Mouse (Mus musculus) MEL (cell line): ENCODE data around the gene Rhot2. TPM values are rescaled to one million over a fixed set of nuclear protein-coding genes. Genes with fewer than 3 reads are reported as not detected.
"Not testable (repeated sequence)": the region's sequence is repeated elsewhere in the genome, so short reads cannot be mapped to it uniquely, and the experiment has no call there.

Source experiments
- DNase-seq: peaks from one replicate; pipeline ENCODE4 v3.0.0; 2011; ENCODE audit warnings: low read depth, low spot score
- H3K27ac ChIP-seq: 2 replicates; pipeline ENCODE4 v1.5.1; 2012; ENCODE audit warnings: low read depth, mild to moderate bottlenecking, control low read depth, low read length, moderate library complexity; ENCODE audit not compliant: control insufficient read depth
- H3K27me3 ChIP-seq, 2 experiments: fragments of 150-350 bp in 1 of 2; sonication (generic) in 1 of 2; 2 replicates each; pipeline ENCODE4 v1.6.1; 2012; ENCODE audit warnings: low read length in 2 of 2, mild to moderate bottlenecking in 2 of 2, improper control_type of control experiment in 1 of 2, moderate library complexity in 1 of 2; ENCODE audit not compliant: insufficient read depth in 2 of 2, control insufficient read depth in 1 of 2
- H3K36me3 ChIP-seq, 2 experiments: 2 replicates each; pipeline ENCODE4 v1.6.1; 2012 to 2014; ENCODE audit warnings: low read length in 2 of 2, improper control_type of control experiment in 1 of 2, inconsistent platforms in 1 of 2, mild to moderate bottlenecking in 1 of 2; ENCODE audit not compliant: insufficient read depth in 2 of 2, control insufficient read depth in 1 of 2
- H3K4me1 ChIP-seq, 2 experiments: fragments of 150-350 bp in 1 of 2; sonication (generic) in 1 of 2; 2 replicates each; pipeline ENCODE4 v1.6.1; 2012; ENCODE audit warnings: low read length in 2 of 2, improper control_type of control experiment in 1 of 2, mild to moderate bottlenecking in 1 of 2; ENCODE audit not compliant: insufficient read depth in 2 of 2, control insufficient read depth in 1 of 2
- H3K4me3 ChIP-seq, 2 experiments: fragments of 150-350 bp in 1 of 2; sonication (generic) in 1 of 2; 2 replicates each; pipeline ENCODE4 v1.5.1; 2012; ENCODE audit warnings: low read depth in 2 of 2, low read length in 2 of 2, mild to moderate bottlenecking in 2 of 2, moderate library complexity in 2 of 2, control low read depth in 1 of 2, improper control_type of control experiment in 1 of 2; ENCODE audit not compliant: control insufficient read depth in 1 of 2, insufficient read depth in 1 of 2
- H3K79me2 ChIP-seq: 2 replicates; pipeline ENCODE4 v1.6.1; 2012; ENCODE audit warnings: mild to moderate bottlenecking, low read length, moderate library complexity; ENCODE audit not compliant: control insufficient read depth, poor library complexity, insufficient read depth
- H3K9ac ChIP-seq: 2 replicates; pipeline ENCODE4 v1.6.1; 2012; ENCODE audit warnings: low read depth, mild to moderate bottlenecking, control low read depth, low read length, moderate library complexity; ENCODE audit not compliant: control insufficient read depth, poor library complexity, severe bottlenecking
- H3K9me3 ChIP-seq: fragments of 150-350 bp; sonication (generic); replicated peaks from 2 replicates; pipeline ENCODE4 v1.6.1; 2012; ENCODE audit warnings: mild to moderate bottlenecking, low read length, improper control_type of control experiment, moderate library complexity; ENCODE audit not compliant: insufficient read depth
- CHD1 ChIP-seq: IDR thresholded peaks from 2 replicates; pipeline ENCODE4 v1.6.1; 2012; ENCODE audit warnings: low read depth, mild to moderate bottlenecking, inconsistent platforms, low read length, improper control_type of control experiment
- CTCF ChIP-seq, 3 experiments: IDR thresholded peaks in 2 of 3; conservative IDR thresholded peaks in 1 of 3; 2 replicates each; pipeline ENCODE4 v1.5.1; 2011 to 2012; ENCODE audit warnings: low read length in 3 of 3, low read depth in 2 of 3, mild to moderate bottlenecking in 2 of 3, improper control_type of control experiment in 1 of 3, inconsistent platforms in 1 of 3, mixed read lengths in 1 of 3, moderate library complexity in 1 of 3; ENCODE audit not compliant: control insufficient read depth in 1 of 3, insufficient read depth in 1 of 3, poor library complexity in 1 of 3, severe bottlenecking in 1 of 3
- ETS1 ChIP-seq: IDR thresholded peaks from 2 replicates; pipeline ENCODE4 v1.6.1; 2012; ENCODE audit warnings: low read depth, mild to moderate bottlenecking, inconsistent platforms, low read length, improper control_type of control experiment, moderate library complexity
- GABPA ChIP-seq: IDR thresholded peaks from 2 replicates; pipeline ENCODE4 v1.6.1; 2012; ENCODE audit warnings: low read depth, mild to moderate bottlenecking, inconsistent platforms, low read length, improper control_type of control experiment, moderate library complexity
- GATA1 ChIP-seq: IDR thresholded peaks from 2 replicates; pipeline ENCODE4 v1.6.1; 2011; ENCODE audit warnings: low read depth, low read length, improper control_type of control experiment
- HCFC1 ChIP-seq: IDR thresholded peaks from 2 replicates; pipeline ENCODE4 v1.6.1; 2012; ENCODE audit warnings: low read depth, mild to moderate bottlenecking, inconsistent platforms, low read length, improper control_type of control experiment, moderate library complexity
- KAT2A ChIP-seq: conservative IDR thresholded peaks from 2 replicates; pipeline ENCODE4 v1.6.1; 2012; ENCODE audit warnings: low read depth, low read length, improper control_type of control experiment, inconsistent platforms
- MEF2A ChIP-seq: IDR thresholded peaks from 2 replicates; pipeline ENCODE4 v1.6.1; 2014; ENCODE audit warnings: low read depth, mild to moderate bottlenecking, inconsistent platforms, low read length, improper control_type of control experiment; ENCODE audit not compliant: poor library complexity, insufficient replicate concordance, severe bottlenecking; ENCODE audit errors: extremely low read depth
- MXI1 ChIP-seq: IDR thresholded peaks from 2 replicates; pipeline ENCODE4 v1.6.1; 2011; ENCODE audit warnings: mild to moderate bottlenecking, low read depth, low read length, improper control_type of control experiment
- POLR2AphosphoS5 ChIP-seq: IDR thresholded peaks from 2 replicates; pipeline ENCODE4 v1.6.1; 2012; ENCODE audit warnings: low read depth, borderline replicate concordance, mild to moderate bottlenecking, inconsistent platforms, low read length, moderate library complexity, mixed read lengths
- TBP ChIP-seq: IDR thresholded peaks from 2 replicates; pipeline ENCODE4 v1.8.0; 2011; ENCODE audit warnings: low read depth, low read length, improper control_type of control experiment
- UBTF ChIP-seq: IDR thresholded peaks from 2 replicates; pipeline ENCODE4 v1.6.1; 2012; ENCODE audit warnings: low read depth, mild to moderate bottlenecking, inconsistent platforms, low read length, improper control_type of control experiment, moderate library complexity, borderline replicate concordance; ENCODE audit not compliant: insufficient read depth
- polyA plus RNA-seq, 2 experiments: library from polyadenylated mRNA; stranded (reverse) in 1 of 2; unstranded in 1 of 2; fragments of >175 nt in 1 of 2; fragments of >200 nt in 1 of 2; gene quantifications; 2 replicates each; pipeline versions ENCODE4 v1.2.1 to v1.2.4; 2012; ENCODE audit warnings: low replicate concordance in 2 of 2, low read depth in 1 of 2; ENCODE audit not compliant: insufficient read length in 2 of 2, insufficient read depth in 1 of 2, missing spikeins in 1 of 2
- total RNA-seq: library from RNA; depleted of rRNA; stranded (reverse); fragments of 300-350 nt; gene quantifications from 2 replicates; pipeline ENCODE4 v1.2.3, GENCODE M21; 2012

Gene Rhot2
- total and polyA plus RNA-seq, 3 experiments, result 29.1 to 54.5 TPM; not detected in 1

DNA sequence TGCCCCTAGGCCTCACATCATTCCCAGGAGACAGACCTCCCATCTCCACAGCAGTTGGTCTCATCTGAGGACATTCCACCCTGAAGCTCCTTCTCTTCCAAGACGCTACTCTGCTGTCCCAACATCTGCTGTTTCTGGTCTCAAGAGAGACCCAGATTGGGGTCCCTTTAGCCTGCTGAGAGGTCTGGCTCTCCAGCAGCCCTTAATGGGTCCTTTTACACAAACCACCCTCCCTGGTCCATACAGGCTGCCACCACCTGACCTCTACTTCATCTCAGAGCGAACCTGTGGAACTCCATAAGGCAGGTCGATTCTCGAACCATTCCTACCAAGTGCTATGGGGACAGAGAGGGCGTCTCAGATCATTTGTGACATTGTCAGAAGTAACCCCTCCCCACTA lies 36.6 kb downstream of the Rhot2 start (continued):
- TF ChIP-seq ETS1 (no peak), POLR2AphosphoS5 (no peak)
- TF ChIP-seq, all 39 proteins: peak for 0

DNA sequence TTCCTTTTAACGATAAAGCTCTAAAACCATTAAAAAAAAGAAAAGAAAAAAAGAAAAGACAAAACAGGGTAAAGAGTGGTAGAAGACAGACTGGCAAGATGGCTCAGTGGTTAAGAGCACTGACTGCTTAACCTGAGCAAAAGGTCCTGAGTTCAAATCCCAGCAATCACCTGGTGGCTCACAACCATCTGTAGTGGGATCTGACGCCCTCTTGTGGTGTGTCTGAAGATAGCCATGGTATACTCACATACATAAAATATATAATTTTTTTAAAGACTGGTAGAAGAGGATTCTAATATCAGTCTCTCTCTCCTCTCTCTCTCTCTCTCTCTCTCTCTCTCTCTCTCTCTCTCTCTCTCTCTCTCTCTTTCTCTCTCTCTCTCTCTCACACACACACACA lies 37.2 kb downstream of the Rhot2 start:
- not testable (repeated sequence) for H3K79me2 ChIP-seq, H3K9me3 ChIP-seq, H3K4me1 ChIP-seq, DNase-seq, H3K27ac ChIP-seq, H3K9ac ChIP-seq, H3K4me3 ChIP-seq, H3K36me3 ChIP-seq, H3K27me3 ChIP-seq
- peak in 1 of 3 experiments; percentile 20; a peak in 1 of 6 replicates for TF ChIP-seq CTCF (IDR thresholded peaks at IDR 0.05 in 2 of 3, conservative IDR thresholded peaks at IDR 0.05 in 1 of 3; ENCODE audit: control insufficient read depth in 1 of 3, insufficient read depth in 1 of 3, low read depth in 2 of 3, low read length in 3 of 3, poor library complexity in 1 of 3, severe bottlenecking in 1 of 3)
- peak; percentile 53; the same call in 1 of the 2 replicates for TF ChIP-seq TBP

DNA sequence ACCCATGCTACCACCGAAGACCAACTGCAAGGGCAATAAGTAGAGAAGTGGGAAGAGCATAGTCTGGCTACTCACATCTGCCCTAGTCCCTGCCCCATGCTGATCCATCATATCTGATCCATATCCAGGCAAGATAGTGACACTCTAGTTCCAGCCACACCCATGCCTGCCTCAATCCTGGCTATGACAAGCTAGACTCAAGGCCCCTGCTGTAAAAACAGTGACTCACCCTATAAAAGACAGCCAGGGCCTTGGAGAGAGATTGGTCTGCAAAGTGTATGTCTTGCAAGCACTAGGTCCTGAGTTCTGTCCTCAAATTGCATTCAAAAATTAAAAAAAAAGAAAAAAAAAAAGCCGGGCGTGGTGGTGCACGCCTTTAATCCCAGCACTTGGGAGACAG lies 38.1 kb downstream of the Rhot2 start:
- H3K79me2 ChIP-seq, result no peaks in the 10 kb centered on the region
- no peak for TF ChIP-seq MXI1
- no peak for TF ChIP-seq GABPA
- no peak for TF ChIP-seq UBTF
- TF ChIP-seq GATA1, result no peak
- TF ChIP-seq TBP, result no peak
- no peak for TF ChIP-seq MEF2A
- no peak for TF ChIP-seq POLR2AphosphoS5
- no peak for TF ChIP-seq KAT2A
- TF ChIP-seq CHD1, result no peak
- TF ChIP-seq HCFC1, result no peak
- H3K9ac ChIP-seq, result no peak overlapping the region
- no peak overlapping the region for H3K27ac ChIP-seq
- no peak overlapping the region for H3K4me3 ChIP-seq
- no peaks in the 10 kb centered on the region for H3K36me3 ChIP-seq
- DNase-seq, result no peak
- peaks cover 0 to 8% of the 10 kb centered on the region in 2 experiments; a peak in 1 of 4 replicates for H3K4me1 ChIP-seq
- peaks cover 3 to 6% of the 10 kb centered on the region in 2 experiments; a peak in 2 of 4 replicates for H3K27me3 ChIP-seq
- no peaks in the 10 kb centered on the region for H3K9me3 ChIP-seq
